Mouse (Mus musculus) small intestine, adult 2 months (tissue): ENCODE measurements at regions not wholly inside any gene's neighbourhood (a gene's known extent, or its start where the extent isn't known, plus 50 kb on each side); places are given as distances from the start of the nearest gene placed in this dataset.

ENCODE experiments used
- CTCF ChIP-seq: fragments of 200-500 bp; IDR thresholded peaks from 2 replicates; pipeline ENCODE4 v1.5.1; 2012; ENCODE audit warnings: low read depth, mild to moderate bottlenecking, control low read depth, inconsistent platforms, low read length, moderate library complexity, mixed read lengths; ENCODE audit not compliant: insufficient replicate concordance, insufficient read length; ENCODE audit errors: extremely low read depth
- POLR2A ChIP-seq: fragments of 200-500 bp; IDR thresholded peaks from 2 replicates; pipeline ENCODE4 v1.6.1; 2012; ENCODE audit warnings: low read depth, mild to moderate bottlenecking, control low read depth, inconsistent platforms, low read length, moderate library complexity

DNA sequence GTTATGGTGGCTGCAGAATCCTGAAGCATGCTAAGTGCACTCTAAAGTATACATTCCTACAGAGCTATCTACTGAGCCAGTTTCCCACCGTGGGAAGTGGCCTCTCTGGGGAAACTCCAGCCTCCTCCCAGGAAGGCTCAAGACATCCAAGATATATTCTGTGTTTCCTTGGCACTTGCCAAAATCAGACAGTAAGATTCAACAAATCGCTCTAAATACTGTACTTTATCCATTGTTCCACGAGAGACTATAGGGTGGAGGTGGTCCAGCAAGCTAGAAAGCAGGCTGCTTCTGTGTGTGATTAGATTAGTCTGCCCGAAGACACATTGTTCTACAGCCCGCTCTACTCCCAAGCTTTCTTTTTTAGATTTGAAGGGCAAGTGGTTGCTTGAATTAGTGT, 250.5 kb downstream of the Gm11361 start:
- TF ChIP-seq POLR2A, result no peak
- no peak for TF ChIP-seq CTCF
